Mouse (Mus musculus): ENCODE results near the gene Focad. TPM values are rescaled to one million over a fixed set of nuclear protein-coding genes. Genes with fewer than 3 reads are reported as not detected.

Gene Focad
- total RNA-seq, 2 experiments from 2014 or later, result 5.4 to 13.4 TPM

DNA sequence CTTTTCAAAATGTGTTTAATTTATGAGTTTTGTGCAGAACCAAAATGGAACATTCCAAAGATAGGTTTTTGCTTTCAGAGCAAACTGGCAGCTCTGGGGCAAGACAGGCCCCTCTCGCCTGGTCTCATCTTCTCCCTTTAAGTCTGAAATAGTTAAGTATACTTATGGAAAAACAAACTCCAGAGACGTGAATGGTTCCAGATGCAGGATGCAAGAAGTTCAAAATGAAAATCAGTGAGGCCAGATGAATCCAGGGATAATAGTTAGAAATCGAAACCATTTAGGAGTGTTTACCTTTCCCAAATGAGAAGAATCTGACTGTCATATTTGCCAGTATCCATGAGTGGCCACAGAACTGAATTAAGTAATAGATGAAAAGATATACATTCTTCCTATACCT, 342.7 kb downstream of the Focad start:
- no peak for ATAC-seq (replicated peaks; ENCODE audit: low FRiP score, poor library complexity, severe bottlenecking)

DNA sequence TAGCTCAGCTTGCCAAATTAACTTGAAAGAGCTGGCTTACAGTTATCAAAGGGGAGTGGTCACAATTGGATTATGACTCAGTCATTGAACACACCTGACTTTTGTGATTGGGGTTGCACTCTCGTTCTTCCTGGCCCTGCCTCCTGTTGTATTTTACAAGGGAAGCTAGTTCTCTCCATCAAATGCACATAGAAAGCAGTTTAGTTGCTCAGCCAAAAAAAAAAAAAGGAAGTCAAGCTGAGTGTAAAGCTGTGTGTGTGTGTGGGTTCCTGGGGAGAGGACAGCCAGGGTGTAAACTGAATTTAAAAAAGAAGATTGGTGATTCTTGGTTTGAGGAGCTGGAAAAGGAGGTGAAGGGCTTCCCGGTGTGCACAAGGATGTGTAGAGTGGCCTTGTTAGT, 343.5 kb downstream of the Focad start:
- ATAC-seq (replicated peaks; ENCODE audit: low FRiP score, poor library complexity, severe bottlenecking), result no peak

DNA sequence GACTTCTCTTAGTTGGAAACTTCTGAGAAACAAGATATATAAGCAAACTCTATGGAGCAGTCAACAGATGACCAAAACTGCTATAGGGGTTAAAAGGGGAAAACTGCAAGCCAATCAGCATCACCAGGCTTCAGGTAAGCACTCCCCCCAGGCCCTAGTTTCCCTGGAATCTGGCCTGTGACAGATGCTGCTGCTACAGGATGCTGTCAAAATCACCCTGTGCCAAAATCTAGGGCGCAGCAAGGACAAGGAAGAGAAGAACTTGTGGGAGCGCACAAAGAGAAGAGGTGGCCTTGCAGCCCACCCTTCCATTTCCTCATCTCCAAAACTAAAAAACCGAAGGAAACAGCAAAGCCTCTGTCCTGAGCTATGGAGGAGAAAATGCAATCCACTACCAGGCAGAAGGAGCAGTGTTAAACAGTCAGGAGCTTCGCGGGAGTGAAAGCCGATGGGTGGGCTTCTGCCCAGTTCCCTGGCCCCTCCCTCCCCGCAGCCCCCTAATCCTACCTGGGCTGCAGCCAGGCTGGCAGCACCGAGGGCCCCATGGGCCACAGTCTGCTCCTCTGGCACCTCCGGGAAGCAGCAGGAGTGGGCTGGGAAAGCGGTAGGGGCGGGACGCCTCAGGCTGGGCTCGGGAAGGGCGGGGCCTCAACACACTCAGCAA, 344.0 kb downstream of the Focad start, which contains the start of gene Hacd4:
TSS of gene Hacd4 (minus strand) at position 603 of the 664 bp plus-strand sequence.
- peak; percentile 72; the same call in 1 of the 2 replicates for ATAC-seq (replicated peaks; ENCODE audit: low FRiP score, poor library complexity, severe bottlenecking)

DNA sequence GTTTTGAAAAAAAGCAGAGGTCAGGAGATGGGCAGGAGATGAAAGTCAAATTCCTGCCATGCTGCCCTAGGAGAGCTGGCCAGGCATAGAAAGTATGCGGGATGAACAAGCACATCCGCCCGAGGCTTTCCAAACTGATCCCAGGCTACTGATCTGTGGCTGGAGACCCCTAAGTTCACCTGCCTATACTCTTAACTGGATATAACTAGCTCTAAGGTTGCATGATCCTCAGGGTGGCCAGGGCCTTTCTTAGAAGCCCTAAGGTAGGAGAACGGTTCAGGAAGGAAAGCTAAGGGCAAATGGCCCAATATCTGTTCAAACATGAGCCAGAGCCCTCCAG, 344.5 kb downstream of the Focad start:
- no peak for ATAC-seq (replicated peaks; ENCODE audit: low FRiP score, poor library complexity, severe bottlenecking)

GRCm38 (mm10) chr4:88439669-88440123, 345.3 kb downstream of the Focad start:
- ATAC-seq (replicated peaks; ENCODE audit: low FRiP score, poor library complexity, severe bottlenecking), result no peak

DNA sequence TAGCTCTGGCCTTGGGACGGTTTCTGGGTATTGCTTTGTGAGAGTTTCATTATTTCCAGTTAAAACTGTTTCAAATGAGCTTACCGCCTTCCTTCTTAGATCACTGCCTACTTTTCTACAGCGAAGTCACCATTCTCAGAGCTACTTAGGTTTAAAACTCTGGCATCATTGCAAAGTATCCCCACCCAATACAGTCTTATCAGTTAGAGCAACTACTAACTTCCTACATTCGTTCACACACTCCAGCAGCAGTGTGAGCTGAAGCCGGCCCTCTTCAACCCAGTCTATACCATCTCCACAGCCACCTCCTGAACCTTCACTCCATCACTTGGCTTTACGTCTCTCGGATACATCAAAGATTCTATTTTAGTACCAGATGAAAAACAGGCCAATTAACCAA, 346.4 kb downstream of the Focad start:
- no peak for ATAC-seq (replicated peaks; ENCODE audit: low FRiP score, poor library complexity, severe bottlenecking)

GRCm38 (mm10) chr4:88448976-88449375, 354.5 kb downstream of the Focad start:
- no peak for ATAC-seq (replicated peaks; ENCODE audit: low FRiP score, poor library complexity, severe bottlenecking)

- no peak for ATAC-seq (replicated peaks; ENCODE audit: low FRiP score, poor library complexity, severe bottlenecking)
Measured at GRCm38 (mm10) chr4:88450087-88450765, 355.8 kb downstream of the Focad start.

GRCm38 (mm10) chr4:88458093-88458492, 363.7 kb downstream of the Focad start:
- ATAC-seq (replicated peaks; ENCODE audit: low FRiP score, poor library complexity, severe bottlenecking), result no peak

GRCm38 (mm10) chr4:88458673-88459072, 364.2 kb downstream of the Focad start:
- ATAC-seq (replicated peaks; ENCODE audit: low FRiP score, poor library complexity, severe bottlenecking), result no peak

Other genes with a start within 250 kb of the Focad start
- gene Mllt3, start 61.3 kb upstream of the Focad start, total RNA-seq (2015; ENCODE audit: low replicate concordance), result 16.9 and 27.7 TPM in 2 replicates
- gene Mllt3, start 61.3 kb upstream of the Focad start, total RNA-seq (2017; ENCODE audit: low replicate concordance), result 31.3 and 37.0 TPM in 2 replicates

Measured in erythroid progenitor cell, adult 5-6 weeks (primary cell).